21 mouse cellular contexts compared by ENCODE assay signal in the genomic region with DNA sequence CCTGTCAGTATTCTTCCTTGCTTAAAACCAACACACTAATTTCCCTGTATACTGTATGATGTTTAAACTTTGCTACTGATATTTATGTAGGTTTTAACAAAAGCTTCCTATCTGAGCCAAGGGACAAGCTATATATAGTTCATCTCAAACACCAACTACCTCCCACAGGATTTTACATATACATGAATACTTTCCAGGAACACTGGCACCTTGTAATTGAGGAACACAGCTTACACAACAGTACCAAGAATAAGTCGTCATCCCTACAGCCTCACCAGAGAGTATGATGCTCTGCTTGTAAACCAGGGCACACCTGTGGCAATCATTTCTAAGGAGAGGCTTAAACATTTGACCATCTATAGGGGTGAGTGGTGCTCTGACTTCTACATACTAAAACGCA. TPM values are rescaled to one million over a fixed set of nuclear protein-coding genes. Genes with fewer than 3 reads are reported as not detected.
A peak's percentile ranks its signal among the peaks of the same experiment; 100 is the strongest.
DNase-seq lines count a peak whose midpoint lies in the region; ATAC-seq and TF ChIP-seq lines count a peak whose summit lies in the region.
"Had no signal": no experiment of that assay in that cellular context is flagged by ENCODE, and none has a peak within 500 bp of the region (broad histone marks: within the 10 kb centered on the region; RNA-seq: fewer than 3 reads in every experiment).

No protein-coding gene starts in this region.

- no peak overlapping the region for H3K4me3 ChIP-seq in limb, embryonic 12.5 days (replicated peaks)
- H3K4me3 ChIP-seq in limb, embryonic 10.5 days: no peak overlapping the region
- H3K4me3 ChIP-seq in liver, embryonic 12.5 days: no peak overlapping the region
- H3K4me3 ChIP-seq in liver, postnatal 0 days (ENCODE audit: low read depth, low read length): no peak overlapping the region
- H3K4me3 ChIP-seq in liver, embryonic 13.5 days (replicated peaks): no peak overlapping the region
- no peak overlapping the region for H3K4me3 ChIP-seq in heart, adult 2 months

- peaks cover 10% of the 10 kb centered on the region for H3K4me1 ChIP-seq in limb, embryonic 12.5 days (replicated peaks)
- H3K4me1 ChIP-seq in limb, embryonic 10.5 days: peaks cover 12% of the 10 kb centered on the region
- H3K4me1 ChIP-seq in liver, embryonic 12.5 days: peaks cover 29% of the 10 kb centered on the region
- peaks cover 18% of the 10 kb centered on the region for H3K4me1 ChIP-seq in liver, postnatal 0 days (ENCODE audit: insufficient read depth)
- H3K4me1 ChIP-seq in liver, embryonic 13.5 days (replicated peaks): peaks cover 27% of the 10 kb centered on the region
- H3K4me1 ChIP-seq in heart, adult 2 months (ENCODE audit: control insufficient read depth, insufficient read depth, low read length): peaks cover 5% of the 10 kb centered on the region

- H3K79me2 ChIP-seq in heart, adult 2 months (replicated peaks; ENCODE audit: control insufficient read depth, insufficient read depth, low read length): no peaks in the 10 kb centered on the region

- no peak for DNase-seq in limb, embryonic 10.5 days (ENCODE audit: low spot score)
- DNase-seq in liver, postnatal 0 days: no peak
- DNase-seq in brain, adult 2 months (ENCODE audit: low read depth, low spot score): peak; percentile 47
- DNase-seq in liver, embryonic 13.5 days: no peak
- no peak for DNase-seq in heart, adult 2 months
- DNase-seq: adrenal gland, adult 2 months; adrenal gland, postnatal 10 days; adrenal gland, postnatal 25 days; cerebellum, adult 2 months; cerebellum, adult 9-10 months; cerebellum, postnatal 25 days had no signal

- no peak overlapping the region for H3K27ac ChIP-seq in limb, embryonic 12.5 days
- no peak overlapping the region for H3K27ac ChIP-seq in limb, embryonic 10.5 days
- H3K27ac ChIP-seq in liver, embryonic 12.5 days: no peak overlapping the region
- no peak overlapping the region for H3K27ac ChIP-seq in liver, postnatal 0 days (ENCODE audit: low read depth)
- no peak overlapping the region for H3K27ac ChIP-seq in liver, embryonic 13.5 days
- H3K27ac ChIP-seq in heart, adult 2 months: no peak overlapping the region
- H3K27ac ChIP-seq: forebrain, embryonic 13.5 days; forebrain, embryonic 15.5 days had no signal

- TF ChIP-seq EP300 in liver, postnatal 0 days (IDR thresholded peaks at IDR 0.05; ENCODE audit: low read depth): no peak
- TF ChIP-seq EP300 in heart, adult 2 months (IDR thresholded peaks at IDR 0.05; ENCODE audit: insufficient read depth, low read depth, low read length): no peak

- 0 out of 2 replicates have a peak, but pooled peaks cover 4% of the 10 kb centered on the region for H3K27me3 ChIP-seq in limb, embryonic 12.5 days
- no peaks in the 10 kb centered on the region for H3K27me3 ChIP-seq in limb, embryonic 10.5 days (ENCODE audit: low read depth, poor library complexity, severe bottlenecking)
- H3K27me3 ChIP-seq in liver, embryonic 12.5 days (replicated peaks): no peaks in the 10 kb centered on the region
- no peaks in the 10 kb centered on the region for H3K27me3 ChIP-seq in liver, postnatal 0 days (ENCODE audit: insufficient read depth, low read length)
- H3K27me3 ChIP-seq in liver, embryonic 13.5 days: no peaks in the 10 kb centered on the region
- no peaks in the 10 kb centered on the region for H3K27me3 ChIP-seq in heart, adult 2 months (ENCODE audit: control insufficient read depth, insufficient read depth, low read length)
- H3K27me3 ChIP-seq: embryonic facial prominence, embryonic 12.5 days; forebrain, embryonic 15.5 days had no signal

- H3K36me3 ChIP-seq in limb, embryonic 12.5 days: peaks cover 39% of the 10 kb centered on the region
- H3K36me3 ChIP-seq in limb, embryonic 10.5 days: peaks cover 43% of the 10 kb centered on the region
- H3K36me3 ChIP-seq in liver, embryonic 12.5 days: peaks cover 42% of the 10 kb centered on the region
- peaks cover 23% of the 10 kb centered on the region for H3K36me3 ChIP-seq in liver, postnatal 0 days (replicated peaks; ENCODE audit: insufficient read depth, low read length)
- peaks cover 37% of the 10 kb centered on the region for H3K36me3 ChIP-seq in liver, embryonic 13.5 days
- H3K36me3 ChIP-seq in heart, adult 2 months (ENCODE audit: control insufficient read depth, insufficient read depth, low read length): no peaks in the 10 kb centered on the region

- H3K9ac ChIP-seq in limb, embryonic 12.5 days (replicated peaks): no peak overlapping the region
- 0 out of 2 replicates have a peak overlapping the region, but pooled peaks have one; percentile 76 for H3K9ac ChIP-seq in liver, embryonic 12.5 days
- no peak overlapping the region for H3K9ac ChIP-seq in liver, postnatal 0 days (replicated peaks)
- H3K9ac ChIP-seq in liver, embryonic 13.5 days: no peak overlapping the region
- H3K9ac ChIP-seq in heart, adult 2 months (ENCODE audit: low read depth, low read length): no peak overlapping the region
- H3K9ac ChIP-seq: embryonic facial prominence, embryonic 12.5 days had no signal

- no peak for TF ChIP-seq CTCF in liver, postnatal 0 days (IDR thresholded peaks at IDR 0.05; ENCODE audit: low read depth)
- TF ChIP-seq CTCF in heart, adult 2 months (IDR thresholded peaks at IDR 0.05): no peak

- ATAC-seq in limb, embryonic 12.5 days (ENCODE audit: insufficient number of reproducible peaks, insufficient read depth, low FRiP score, low TSS enrichment, low read depth): no peak
- ATAC-seq in liver, embryonic 12.5 days: no peak
- no peak for ATAC-seq in liver, postnatal 0 days
- no peak for ATAC-seq in liver, embryonic 13.5 days (ENCODE audit: low read depth)
- ATAC-seq in inflammation-experienced regulatory T-cells, adult 6 months: no peak
- ATAC-seq: forebrain, embryonic 13.5 days; forebrain, embryonic 15.5 days had no signal

- intact Hi-C loops in heart, adult 2 months (cut with DNase I): loop anchor here (5.0 kb wide), 2 partner anchors 86 to 176 kb away; partner anchors contain the start of gene Ist1

- no peaks in the 10 kb centered on the region for H3K9me3 ChIP-seq in limb, embryonic 12.5 days
- no peaks in the 10 kb centered on the region for H3K9me3 ChIP-seq in limb, embryonic 10.5 days (replicated peaks)
- no peaks in the 10 kb centered on the region for H3K9me3 ChIP-seq in liver, embryonic 12.5 days (replicated peaks)
- H3K9me3 ChIP-seq in liver, postnatal 0 days (ENCODE audit: low read length): no peaks in the 10 kb centered on the region
- no peaks in the 10 kb centered on the region for H3K9me3 ChIP-seq in liver, embryonic 13.5 days (replicated peaks)
- H3K9me3 ChIP-seq: embryonic facial prominence, embryonic 10.5 days; embryonic facial prominence, embryonic 12.5 days; forebrain, embryonic 13.5 days; forebrain, embryonic 15.5 days had no signal

- no peak for TF ChIP-seq POLR2A in heart, adult 2 months (IDR thresholded peaks at IDR 0.05; ENCODE audit: insufficient read depth, low read depth, low read length)

- WGBS in limb, embryonic 12.5 days: 86% methylated on average over 2 of the region's 2 CpGs
- 90% methylated on average over 2 of the region's 2 CpGs for WGBS in limb, embryonic 10.5 days
- 60% methylated on average over 2 of the region's 2 CpGs for WGBS in liver, embryonic 12.5 days (ENCODE audit: insufficient replicate concordance)
- 70% methylated on average over 2 of the region's 2 CpGs for whole genome bisulfite sequencing in liver, postnatal 0 days (ENCODE audit: insufficient replicate concordance)
- WGBS in liver, embryonic 13.5 days (ENCODE audit: insufficient replicate concordance): 68% methylated on average over 2 of the region's 2 CpGs
- WGBS in heart, adult 2 months: 82% methylated on average over 2 of the region's 2 CpGs

- H3K4me2 ChIP-seq in limb, embryonic 12.5 days: 0 out of 2 replicates have a peak overlapping the region, but pooled peaks have one; percentile 78
- peak overlapping the region; percentile 91 for H3K4me2 ChIP-seq in liver, embryonic 12.5 days
- no peak overlapping the region for H3K4me2 ChIP-seq in liver, postnatal 0 days (ENCODE audit: low read depth, low read length)
- peak overlapping the region; percentile 14; the same call in 1 of the 2 replicates for H3K4me2 ChIP-seq in liver, embryonic 13.5 days

RNA-seq across cellular contexts. Expression of gene Dhodh, which starts 1.7 kb away (rescaled TPM):
- 54.9 and 56.0 TPM in 2 replicates for polyA plus RNA-seq in limb, embryonic 12.5 days (2016; fragmentation: Nextera tagmentation; extraction: Ambion mirVana)
- polyA plus RNA-seq in limb, embryonic 10.5 days (2016; fragmentation: Nextera tagmentation; extraction: Ambion mirVana): 60.1 and 62.2 TPM in 2 replicates
- 33.3 and 35.3 TPM in 2 replicates for polyA plus RNA-seq in liver, embryonic 12.5 days (2016; fragmentation: Nextera tagmentation; extraction: Ambion mirVana)
- polyA plus RNA-seq in liver, postnatal 0 days (2015; fragmentation: Nextera tagmentation; extraction: Ambion mirVana): 9.7 and 11.4 TPM in 2 replicates
- polyA plus RNA-seq in liver, embryonic 13.5 days (2015; fragmentation: Nextera tagmentation; extraction: Ambion mirVana): 25.9 and 26.5 TPM in 2 replicates
- polyA plus RNA-seq in inflammation-experienced regulatory T-cells, adult 6 months (2017; shearing (Covaris generic)): 10 to 100 TPM; 21.3 to 40.7 (median 40.2) TPM
- total RNA-seq in heart, adult 2 months (2021): 10 to 100 TPM; 13.4 to 16.8 TPM
- polyA plus RNA-seq in heart, adult 2 months (2012; rRNA removed): 13.8 and 17.9 TPM in 2 replicates

RNA-seq across cellular contexts. Expression of gene Pkd1l3, which starts 7.6 kb away (rescaled TPM):
- polyA plus RNA-seq in limb, embryonic 12.5 days (2016; fragmentation: Nextera tagmentation; extraction: Ambion mirVana): 0.04 and 0.14 TPM in 2 replicates
- 0.21 and 0.43 TPM in 2 replicates for polyA plus RNA-seq in limb, embryonic 10.5 days (2016; fragmentation: Nextera tagmentation; extraction: Ambion mirVana)
- polyA plus RNA-seq in liver, embryonic 12.5 days (2016; fragmentation: Nextera tagmentation; extraction: Ambion mirVana): 0.97 and 2.0 TPM in 2 replicates
- 0.26 and 0.28 TPM in 2 replicates for polyA plus RNA-seq in liver, postnatal 0 days (2015; fragmentation: Nextera tagmentation; extraction: Ambion mirVana)
- 0.58 and 0.85 TPM in 2 replicates for polyA plus RNA-seq in liver, embryonic 13.5 days (2015; fragmentation: Nextera tagmentation; extraction: Ambion mirVana)
- polyA plus RNA-seq in inflammation-experienced regulatory T-cells, adult 6 months (2017; shearing (Covaris generic)): 1 to 10 TPM in 2 of 3 experiments, under 1 TPM in 1; 0.75 to 2.5 (median 1.6) TPM
- under 1 TPM in 1 of 2 experiments, not detected in 1; 0.08 TPM for total RNA-seq in heart, adult 2 months (2021)
- 0.14 TPM in 1 of 2 replicates, not detected in the other for polyA plus RNA-seq in heart, adult 2 months (2012; rRNA removed)
- polyA plus RNA-seq: C2C12; embryonic facial prominence, embryonic 14.5 days had no signal

RNA-seq across cellular contexts. Expression of gene Hp, which starts 27.8 kb away (rescaled TPM):
- 0.70 and 1.6 TPM in 2 replicates for polyA plus RNA-seq in limb, embryonic 12.5 days (2016; fragmentation: Nextera tagmentation; extraction: Ambion mirVana)
- polyA plus RNA-seq in limb, embryonic 10.5 days (2016; fragmentation: Nextera tagmentation; extraction: Ambion mirVana): 0.61 and 0.98 TPM in 2 replicates
- 10.5 and 10.8 TPM in 2 replicates for polyA plus RNA-seq in liver, embryonic 12.5 days (2016; fragmentation: Nextera tagmentation; extraction: Ambion mirVana)
- polyA plus RNA-seq in liver, postnatal 0 days (2015; fragmentation: Nextera tagmentation; extraction: Ambion mirVana): 4,025 and 4,072 TPM in 2 replicates
- polyA plus RNA-seq in liver, embryonic 13.5 days (2015; fragmentation: Nextera tagmentation; extraction: Ambion mirVana): 13.9 and 16.7 TPM in 2 replicates
- polyA plus RNA-seq in inflammation-experienced regulatory T-cells, adult 6 months (2017; shearing (Covaris generic)): 1 to 10 TPM in 1 of 3 experiments, under 1 TPM in 1, not detected in 1; 0.40 to 1.3 TPM
- 1 to 10 TPM; 6.7 to 8.9 TPM for total RNA-seq in heart, adult 2 months (2021)
- polyA plus RNA-seq in heart, adult 2 months (2012; rRNA removed): 21.2 and 76.1 TPM in 2 replicates
- total RNA-seq: ES-E14 had no signal
- polyA plus RNA-seq: C2C12; forebrain, embryonic 13.5 days had no signal

RNA-seq across cellular contexts. Expression of gene Txnl4b, which starts 41.0 kb away (rescaled TPM):
- 20.0 and 22.7 TPM in 2 replicates for polyA plus RNA-seq in limb, embryonic 12.5 days (2016; fragmentation: Nextera tagmentation; extraction: Ambion mirVana)
- 25.2 and 26.2 TPM in 2 replicates for polyA plus RNA-seq in limb, embryonic 10.5 days (2016; fragmentation: Nextera tagmentation; extraction: Ambion mirVana)
- polyA plus RNA-seq in liver, embryonic 12.5 days (2016; fragmentation: Nextera tagmentation; extraction: Ambion mirVana): 12.7 and 13.9 TPM in 2 replicates
- polyA plus RNA-seq in liver, postnatal 0 days (2015; fragmentation: Nextera tagmentation; extraction: Ambion mirVana): 10.5 and 11.4 TPM in 2 replicates
- polyA plus RNA-seq in liver, embryonic 13.5 days (2015; fragmentation: Nextera tagmentation; extraction: Ambion mirVana): 11.8 and 13.4 TPM in 2 replicates
- polyA plus RNA-seq in inflammation-experienced regulatory T-cells, adult 6 months (2017; shearing (Covaris generic)): 10 to 100 TPM; 15.1 to 24.2 (median 15.5) TPM
- 1 to 10 TPM; 4.2 to 5.1 TPM for total RNA-seq in heart, adult 2 months (2021)
- 4.8 and 5.0 TPM in 2 replicates for polyA plus RNA-seq in heart, adult 2 months (2012; rRNA removed)

RNA-seq across cellular contexts. Expression of gene Dhx38, which starts 41.1 kb away (rescaled TPM):
- 35.9 and 37.3 TPM in 2 replicates for polyA plus RNA-seq in limb, embryonic 12.5 days (2016; fragmentation: Nextera tagmentation; extraction: Ambion mirVana)
- polyA plus RNA-seq in limb, embryonic 10.5 days (2016; fragmentation: Nextera tagmentation; extraction: Ambion mirVana): 46.4 and 46.6 TPM in 2 replicates
- 18.6 and 19.8 TPM in 2 replicates for polyA plus RNA-seq in liver, embryonic 12.5 days (2016; fragmentation: Nextera tagmentation; extraction: Ambion mirVana)
- 4.8 and 5.6 TPM in 2 replicates for polyA plus RNA-seq in liver, postnatal 0 days (2015; fragmentation: Nextera tagmentation; extraction: Ambion mirVana)
- 12.5 and 14.4 TPM in 2 replicates for polyA plus RNA-seq in liver, embryonic 13.5 days (2015; fragmentation: Nextera tagmentation; extraction: Ambion mirVana)
- 10 to 100 TPM; 12.1 to 13.6 (median 13.0) TPM for polyA plus RNA-seq in inflammation-experienced regulatory T-cells, adult 6 months (2017; shearing (Covaris generic))
- 10 to 100 TPM; 13.1 to 13.2 TPM for total RNA-seq in heart, adult 2 months (2021)
- 8.6 and 9.7 TPM in 2 replicates for polyA plus RNA-seq in heart, adult 2 months (2012; rRNA removed)

Comparison
In these comparisons a context has a peak if more than half of its experiments do, and no peak if none do; other contexts are left out.
1. RNA of gene Hp, which starts 27.8 kb away (polyA plus RNA-seq): 4,025 to 4,072 TPM in liver, postnatal 0 days; 21.2 to 76.1 TPM in heart, adult 2 months, 13.9 to 16.7 TPM in liver, embryonic 13.5 days, 10.5 to 10.8 TPM in liver, embryonic 12.5 days, 0.70 to 1.6 TPM in limb, embryonic 12.5 days, 0.61 to 0.98 TPM in limb, embryonic 10.5 days and 0.40 to 1.3 TPM in inflammation-experienced regulatory T-cells, adult 6 months; every median in the first group is over 10 times any median in the second.